In the genomic region with DNA sequence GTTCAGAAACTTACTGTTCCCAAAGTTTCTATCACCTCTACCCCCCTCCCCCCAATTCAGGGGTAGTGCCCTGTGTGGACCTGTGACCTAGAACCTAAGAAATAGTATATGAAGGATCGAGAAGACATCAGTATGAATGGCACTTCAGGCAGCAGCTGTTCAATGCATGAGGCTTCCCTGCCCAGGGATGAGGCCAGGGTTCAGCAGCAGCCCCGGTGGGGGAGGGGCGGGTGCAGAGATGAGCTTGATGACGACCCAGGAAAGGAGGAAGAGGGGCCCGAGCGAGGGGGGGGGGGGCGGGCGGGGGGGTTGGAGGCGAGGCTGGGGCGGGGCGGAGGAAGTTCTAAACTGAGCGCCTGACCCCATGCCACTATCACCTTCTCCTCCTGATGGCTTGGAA, we compare ENCODE assay signal across 14 mouse cellular contexts. TPM values are rescaled to one million over a fixed set of nuclear protein-coding genes. Genes with fewer than 3 reads are reported as not detected.
DNase-seq lines count a peak whose midpoint lies in the region; ATAC-seq and TF ChIP-seq lines count a peak whose summit lies in the region.
"Had no signal": no experiment of that assay in that cellular context is flagged by ENCODE, and none has a peak within 500 bp of the region (broad histone marks: within the 10 kb centered on the region; RNA-seq: fewer than 3 reads in every experiment).

No protein-coding gene starts in this region.

- TF ChIP-seq CTCF in midbrain, postnatal 0 days (IDR thresholded peaks at IDR 0.05) = no peak

- ATAC-seq in CD4-positive, CD25-positive, alpha-beta regulatory T cell, adult 4 months = no peak
- no peak for ATAC-seq in midbrain, embryonic 14.5 days (ENCODE audit: low FRiP score, low TSS enrichment)
- no peak for ATAC-seq in liver, embryonic 15.5 days (ENCODE audit: insufficient read depth)
- no peak for ATAC-seq in midbrain, postnatal 0 days (ENCODE audit: low FRiP score)
- ATAC-seq: forebrain, embryonic 13.5 days had no signal

- DNase-seq in CD4-positive, CD25-positive, alpha-beta regulatory T cell, adult 2 months (ENCODE audit: low read depth, low spot score) = peak; percentile 25
- DNase-seq in midbrain, embryonic 10.5 days (ENCODE audit: low spot score) = peak; percentile 54
- no peak for DNase-seq in midbrain, embryonic 14.5 days
- peak; percentile 75 for DNase-seq in thymus, postnatal 4 days
- DNase-seq in spleen, postnatal 14 days (ENCODE audit: low spot score in 2 of 2) = no peak
- no peak for DNase-seq in midbrain, postnatal 0 days (ENCODE audit: low spot score)
- DNase-seq: lung, postnatal 36 days; right cerebral cortex, adult 18-20 months had no signal

- peaks cover 13% of the 10 kb centered on the region for H3K4me1 ChIP-seq in midbrain, embryonic 10.5 days
- H3K4me1 ChIP-seq in midbrain, embryonic 14.5 days (ENCODE audit: control insufficient read depth, insufficient read depth, low read length) = no peaks in the 10 kb centered on the region
- peaks cover 16% of the 10 kb centered on the region; the same call in 1 of the 2 replicates for H3K4me1 ChIP-seq in liver, embryonic 15.5 days (replicated peaks)
- no peaks in the 10 kb centered on the region for H3K4me1 ChIP-seq in midbrain, postnatal 0 days (ENCODE audit: insufficient read depth, low read length)

- H3K9ac ChIP-seq in midbrain, embryonic 14.5 days (replicated peaks; ENCODE audit: low read length) = no peak overlapping the region
- no peak overlapping the region for H3K9ac ChIP-seq in liver, embryonic 15.5 days
- no peak overlapping the region for H3K9ac ChIP-seq in midbrain, postnatal 0 days (replicated peaks; ENCODE audit: low read length, poor library complexity, severe bottlenecking)
- H3K9ac ChIP-seq: forebrain, embryonic 13.5 days had no signal

- no peaks in the 10 kb centered on the region for H3K9me3 ChIP-seq in midbrain, embryonic 10.5 days (replicated peaks)
- H3K9me3 ChIP-seq in midbrain, embryonic 14.5 days (ENCODE audit: control insufficient read depth, low read length) = no peaks in the 10 kb centered on the region
- no peaks in the 10 kb centered on the region for H3K9me3 ChIP-seq in liver, embryonic 15.5 days (replicated peaks)
- peaks cover 7% of the 10 kb centered on the region for H3K9me3 ChIP-seq in midbrain, postnatal 0 days (ENCODE audit: low read length)

- H3K27me3 ChIP-seq in midbrain, embryonic 10.5 days (ENCODE audit: low read depth, poor library complexity, severe bottlenecking) = no peaks in the 10 kb centered on the region
- no peaks in the 10 kb centered on the region for H3K27me3 ChIP-seq in midbrain, embryonic 14.5 days (ENCODE audit: control insufficient read depth, insufficient read depth, low read length)
- no peaks in the 10 kb centered on the region for H3K27me3 ChIP-seq in liver, embryonic 15.5 days
- H3K27me3 ChIP-seq in midbrain, postnatal 0 days (ENCODE audit: insufficient read depth, low read length) = no peaks in the 10 kb centered on the region
- H3K27me3 ChIP-seq: forebrain, embryonic 13.5 days had no signal

- no peak overlapping the region for H3K4me3 ChIP-seq in midbrain, embryonic 10.5 days
- no peak overlapping the region for H3K4me3 ChIP-seq in midbrain, embryonic 14.5 days (replicated peaks; ENCODE audit: low read depth, low read length)
- H3K4me3 ChIP-seq in liver, embryonic 15.5 days (replicated peaks) = no peak overlapping the region
- H3K4me3 ChIP-seq in midbrain, postnatal 0 days (ENCODE audit: low read depth, low read length) = no peak overlapping the region
- H3K4me3 ChIP-seq: forebrain, embryonic 13.5 days had no signal

- no peak overlapping the region for H3K27ac ChIP-seq in midbrain, embryonic 10.5 days (replicated peaks)
- no peak overlapping the region for H3K27ac ChIP-seq in midbrain, embryonic 14.5 days (replicated peaks; ENCODE audit: low read depth, low read length)
- no peak overlapping the region for H3K27ac ChIP-seq in liver, embryonic 15.5 days (replicated peaks)
- H3K27ac ChIP-seq in midbrain, postnatal 0 days (ENCODE audit: low read depth, low read length) = no peak overlapping the region
- H3K27ac ChIP-seq: forebrain, embryonic 13.5 days had no signal

- H3K4me2 ChIP-seq in midbrain, embryonic 14.5 days (ENCODE audit: low read length) = no peak overlapping the region
- H3K4me2 ChIP-seq in liver, embryonic 15.5 days = 0 out of 2 replicates have a peak overlapping the region, but pooled peaks have one; percentile 2
- no peak overlapping the region for H3K4me2 ChIP-seq in midbrain, postnatal 0 days (ENCODE audit: low read depth, low read length, poor library complexity, severe bottlenecking)
- H3K4me2 ChIP-seq: forebrain, embryonic 13.5 days had no signal

- 25% methylated on average over 6 of the region's 12 CpGs for WGBS in midbrain, embryonic 10.5 days
- WGBS in midbrain, embryonic 14.5 days = 26% methylated on average over 7 of the region's 12 CpGs
- WGBS in liver, embryonic 15.5 days (ENCODE audit: insufficient replicate concordance) = 3% methylated on average over 8 of the region's 12 CpGs
- WGBS in midbrain, postnatal 0 days = 12% methylated on average over 6 of the region's 12 CpGs

- H3K36me3 ChIP-seq in midbrain, embryonic 10.5 days = no peaks in the 10 kb centered on the region
- H3K36me3 ChIP-seq in midbrain, embryonic 14.5 days (ENCODE audit: control insufficient read depth, insufficient read depth, low read length) = no peaks in the 10 kb centered on the region
- no peaks in the 10 kb centered on the region for H3K36me3 ChIP-seq in liver, embryonic 15.5 days (replicated peaks)
- no peaks in the 10 kb centered on the region for H3K36me3 ChIP-seq in midbrain, postnatal 0 days (ENCODE audit: insufficient read depth, low read length)

RNA-seq across cellular contexts. Expression of gene H1foo, which starts 3.6 kb away (rescaled TPM):
- polyA plus RNA-seq in CD4-positive, CD25-positive, alpha-beta regulatory T cell, adult 4 months (2017; shearing (Covaris generic)) = not detected
- polyA plus RNA-seq in midbrain, embryonic 10.5 days (2016; fragmentation: Nextera tagmentation; extraction: Ambion mirVana) = not detected in 2 replicates
- not detected in 2 replicates for polyA plus RNA-seq in midbrain, embryonic 14.5 days (2014; fragmentation: Nextera tagmentation; extraction: Ambion mirVana)
- not detected in 2 replicates for polyA plus RNA-seq in liver, embryonic 15.5 days (2015; fragmentation: Nextera tagmentation; extraction: Ambion mirVana)
- total RNA-seq in midbrain, postnatal 0 days (2014; rRNA removed) = not detected in 2 replicates
- polyA plus RNA-seq in midbrain, postnatal 0 days (2015; fragmentation: Nextera tagmentation; extraction: Ambion mirVana) = not detected in 2 replicates
- total RNA-seq: adrenal gland, adult 18-20 months; left cerebral cortex, postnatal 36 days had no signal
- polyA plus RNA-seq: cortical plate, adult 2 months; forebrain, embryonic 13.5 days had no signal

RNA-seq across cellular contexts. Expression of gene Rho, which starts 9.6 kb away (rescaled TPM):
- polyA plus RNA-seq in CD4-positive, CD25-positive, alpha-beta regulatory T cell, adult 4 months (2017; shearing (Covaris generic)) = not detected
- polyA plus RNA-seq in midbrain, embryonic 10.5 days (2016; fragmentation: Nextera tagmentation; extraction: Ambion mirVana) = 0.17 and 0.20 TPM in 2 replicates
- polyA plus RNA-seq in midbrain, embryonic 14.5 days (2014; fragmentation: Nextera tagmentation; extraction: Ambion mirVana) = 0.07 and 0.59 TPM in 2 replicates
- polyA plus RNA-seq in liver, embryonic 15.5 days (2015; fragmentation: Nextera tagmentation; extraction: Ambion mirVana) = not detected in 2 replicates
- 0.11 TPM in 1 of 2 replicates, not detected in the other for total RNA-seq in midbrain, postnatal 0 days (2014; rRNA removed)
- polyA plus RNA-seq in midbrain, postnatal 0 days (2015; fragmentation: Nextera tagmentation; extraction: Ambion mirVana) = 0.12 and 0.39 TPM in 2 replicates

RNA-seq across cellular contexts. Expression of gene Plxnd1, which starts 53.7 kb away (rescaled TPM):
- polyA plus RNA-seq in CD4-positive, CD25-positive, alpha-beta regulatory T cell, adult 4 months (2017; shearing (Covaris generic)) = 1 to 10 TPM; 4.7 to 6.2 TPM
- polyA plus RNA-seq in midbrain, embryonic 10.5 days (2016; fragmentation: Nextera tagmentation; extraction: Ambion mirVana) = 18.1 and 18.9 TPM in 2 replicates
- 3.9 and 9.0 TPM in 2 replicates for polyA plus RNA-seq in midbrain, embryonic 14.5 days (2014; fragmentation: Nextera tagmentation; extraction: Ambion mirVana)
- 8.1 and 9.7 TPM in 2 replicates for polyA plus RNA-seq in liver, embryonic 15.5 days (2015; fragmentation: Nextera tagmentation; extraction: Ambion mirVana)
- 14.9 and 17.3 TPM in 2 replicates for total RNA-seq in midbrain, postnatal 0 days (2014; rRNA removed)
- polyA plus RNA-seq in midbrain, postnatal 0 days (2015; fragmentation: Nextera tagmentation; extraction: Ambion mirVana) = 2.8 and 4.4 TPM in 2 replicates

Comparison
In these comparisons a context has a peak if more than half of its experiments do, and no peak if none do; other contexts are left out.
1. DNase-seq: peak in CD4-positive, CD25-positive, alpha-beta regulatory T cell, adult 2 months (single experiment), midbrain, embryonic 10.5 days (single experiment) and thymus, postnatal 4 days (single experiment); none in midbrain, embryonic 14.5 days (single experiment), spleen, postnatal 14 days (0 of 2) and midbrain, postnatal 0 days (single experiment).